Mouse (Mus musculus): ENCODE results near the gene Olfr1350. TPM values are rescaled to one million over a fixed set of nuclear protein-coding genes. Genes with fewer than 3 reads are reported as not detected.
"Not testable (repeated sequence)": the region's sequence is repeated elsewhere in the genome, so short reads cannot be mapped to it uniquely, and the experiment has no call there.

Olfr1350 gene
- polyA plus RNA-seq (2012; rRNA removed): not detected in 2 replicates

GRCm38 (mm10) chr7:6564541-6564940 is at the start of gene Olfr1350:
Gene Olfr1350 (plus strand): TSS chr7:6564841.
- no peak for DNase-seq (ENCODE audit: low spot score)

- DNase-seq (ENCODE audit: low spot score): no peak
These were observed 43.0 kb upstream of the Olfr1350 start for GRCm38 (mm10) chr7:6521666-6522065.

DNA sequence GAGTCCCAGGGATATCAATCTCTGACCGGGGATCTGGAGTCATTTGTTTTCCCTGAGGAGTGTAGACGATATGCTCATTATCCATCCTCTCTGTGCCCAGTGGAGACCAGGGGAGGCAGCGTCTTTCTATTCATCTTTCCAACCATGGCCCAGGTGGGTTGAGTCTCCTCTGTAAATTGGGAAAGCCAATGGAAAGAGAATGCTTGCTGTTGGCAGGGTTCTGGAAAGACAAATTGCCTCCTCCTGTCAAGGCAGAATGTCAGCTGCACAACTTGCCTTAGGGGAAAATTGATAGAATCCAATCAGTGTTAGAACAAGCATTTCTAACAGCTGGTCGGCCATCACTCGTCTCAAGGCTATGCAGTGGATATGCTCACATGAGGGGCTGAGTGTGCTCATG is 41.8 kb upstream of the Olfr1350 start, which contains the start of gene Olfr1349:
Gene Olfr1349 (minus strand): TSS at position 101 of the 400 bp plus-strand sequence.
- no peak for DNase-seq (ENCODE audit: low spot score)

- DNase-seq (ENCODE audit: low spot score): no peak
These were observed 39.6 kb upstream of the Olfr1350 start for GRCm38 (mm10) chr7:6525001-6525400.

GRCm38 (mm10) chr7:6526141-6526540 is 38.5 kb upstream of the Olfr1350 start:
- DNase-seq (ENCODE audit: low spot score): no peak

DNA sequence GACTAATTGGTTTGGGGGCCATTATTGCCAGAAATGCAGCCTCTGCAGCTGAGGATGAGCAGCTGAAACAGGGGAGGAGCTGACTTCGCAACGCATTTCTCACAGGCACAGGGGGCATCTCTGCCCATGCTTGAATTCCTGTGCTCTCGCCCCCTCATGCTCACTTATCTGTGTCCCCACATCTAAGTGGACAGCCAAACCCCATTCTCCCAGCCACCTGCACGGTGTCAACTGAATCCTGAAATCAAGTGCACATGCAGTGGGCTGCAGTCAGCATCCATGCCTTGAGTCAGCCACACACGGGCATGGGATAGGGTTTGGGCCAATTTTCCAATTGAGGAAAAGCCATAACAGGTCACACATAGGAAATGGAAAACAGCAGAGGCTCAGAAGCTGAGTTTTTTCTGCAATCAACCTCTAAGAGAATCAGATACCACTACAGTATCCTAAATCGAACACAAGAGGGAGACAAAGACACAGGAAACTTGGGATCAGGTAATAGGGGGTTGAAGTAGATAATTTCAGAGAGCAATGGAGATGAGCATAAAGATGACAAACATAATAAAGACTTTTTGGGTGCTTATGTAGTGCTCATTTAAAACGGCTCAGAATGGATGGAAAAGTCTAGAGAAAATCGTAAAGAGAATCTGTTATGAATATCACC is 21.6 kb downstream of the Olfr1350 start:
- DNase-seq (ENCODE audit: low spot score): no peak

DNA sequence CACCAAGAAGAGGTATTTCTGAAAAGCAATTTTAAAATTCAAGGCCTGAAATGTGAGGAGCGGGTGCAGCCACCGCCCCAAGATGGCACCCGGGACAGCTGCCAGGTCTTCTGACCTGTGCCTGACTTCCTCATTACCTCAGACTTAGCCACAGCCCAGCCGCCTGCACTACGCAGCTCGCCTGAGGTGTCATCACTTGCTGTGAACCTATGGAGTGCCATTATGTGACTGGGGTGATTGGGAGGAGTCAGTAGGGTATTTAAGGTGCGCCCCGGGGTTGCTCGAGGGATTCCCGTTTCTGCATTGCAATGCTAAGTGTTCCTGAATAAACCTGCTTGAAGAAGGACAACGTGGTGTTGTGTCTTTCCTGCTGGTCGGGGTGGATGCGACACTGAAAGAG is 24.1 kb downstream of the Olfr1350 start:
- DNase-seq (ENCODE audit: low spot score): not testable (repeated sequence)

GRCm38 (mm10) chr7:6603331-6603730 is 38.7 kb downstream of the Olfr1350 start:
- DNase-seq (ENCODE audit: low spot score): no peak

Other genes starting within 250 kb of the Olfr1350 start
- 2.8 TPM in 2 replicates for gene Zfp583, start 233.6 kb upstream of the Olfr1350 start, polyA plus RNA-seq (2012; rRNA removed)
- gene Gm3854, start 221.1 kb upstream of the Olfr1350 start, polyA plus RNA-seq (2012; rRNA removed): 0.63 and 0.83 TPM in 2 replicates
- gene Zfp78, start 201.6 kb upstream of the Olfr1350 start, polyA plus RNA-seq (2012; rRNA removed): 2.6 and 3.5 TPM in 2 replicates
- 8.2 and 10.0 TPM in 2 replicates for gene Zfp28, start 181.5 kb upstream of the Olfr1350 start, polyA plus RNA-seq (2012; rRNA removed)
- gene Smim17, start 166.1 kb upstream of the Olfr1350 start, polyA plus RNA-seq (2012; rRNA removed): 0.24 and 0.30 TPM in 2 replicates
- 0.03 TPM in 1 of 2 replicates, not detected in the other for gene Gm20715, start 154.6 kb upstream of the Olfr1350 start, polyA plus RNA-seq (2012; rRNA removed)
- not detected in 2 replicates for gene Olfr1344, start 126.2 kb upstream of the Olfr1350 start, polyA plus RNA-seq (2012; rRNA removed)
- gene Olfr1336, start 108.7 kb upstream of the Olfr1350 start, polyA plus RNA-seq (2012; rRNA removed): not detected in 2 replicates
- gene Olfr1346, start 97.7 kb upstream of the Olfr1350 start, polyA plus RNA-seq (2012; rRNA removed): not detected in 2 replicates
- gene Olfr5, start 77.9 kb upstream of the Olfr1350 start, polyA plus RNA-seq (2012; rRNA removed): not detected in 2 replicates
- gene Olfr1347, start 65.1 kb upstream of the Olfr1350 start, polyA plus RNA-seq (2012; rRNA removed): not detected in 2 replicates
- not detected in 2 replicates for gene Olfr1348, start 56.1 kb upstream of the Olfr1350 start, polyA plus RNA-seq (2012; rRNA removed)
- not detected in 2 replicates for gene Olfr1349, start 41.9 kb upstream of the Olfr1350 start, polyA plus RNA-seq (2012; rRNA removed)
- gene Zim1, start 131.6 kb downstream of the Olfr1350 start, polyA plus RNA-seq (2012; rRNA removed): 2.6 and 4.4 TPM in 2 replicates
- 34.1 and 38.6 TPM in 2 replicates for gene Peg3, start 165.6 kb downstream of the Olfr1350 start, polyA plus RNA-seq (2012; rRNA removed)
- gene Usp29, start 165.7 kb downstream of the Olfr1350 start, polyA plus RNA-seq (2012; rRNA removed): 0.78 and 0.84 TPM in 2 replicates

Measured in urinary bladder, adult 2 months (tissue).